Mouse (Mus musculus) skeletal muscle tissue, adult 2 months (tissue): ENCODE data around the gene Nfe2.
"Not testable (repeated sequence)": the region's sequence is repeated elsewhere in the genome, so short reads cannot be mapped to it uniquely, and the experiment has no call there.

Experiments
- DNase-seq: peaks from one replicate; pipeline ENCODE4 v3.0.0-alpha.2; 2012; ENCODE audit warnings: low read depth, low spot score

Gene Nfe2

DNA sequence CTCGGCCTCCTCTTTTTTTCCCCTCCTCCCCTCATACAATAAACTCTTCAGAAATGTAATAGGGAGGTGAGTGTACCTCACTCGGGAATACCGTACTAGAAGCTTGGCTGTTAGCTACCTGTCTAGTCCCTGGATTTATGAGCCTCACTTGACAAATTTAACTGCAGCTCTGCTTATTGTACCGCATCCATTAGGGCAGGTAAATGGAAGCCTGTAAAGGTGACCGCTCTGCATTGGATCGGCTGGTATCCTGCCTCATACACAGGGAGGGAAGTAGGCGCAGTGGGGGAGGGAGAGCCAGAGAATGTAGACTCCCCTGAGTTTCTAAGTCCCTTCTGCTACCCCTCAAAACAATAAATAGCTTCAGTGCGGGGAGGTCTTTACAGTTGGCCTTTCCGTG lies 32.6 kb upstream of the Nfe2 start:
- no peak for DNase-seq

DNA sequence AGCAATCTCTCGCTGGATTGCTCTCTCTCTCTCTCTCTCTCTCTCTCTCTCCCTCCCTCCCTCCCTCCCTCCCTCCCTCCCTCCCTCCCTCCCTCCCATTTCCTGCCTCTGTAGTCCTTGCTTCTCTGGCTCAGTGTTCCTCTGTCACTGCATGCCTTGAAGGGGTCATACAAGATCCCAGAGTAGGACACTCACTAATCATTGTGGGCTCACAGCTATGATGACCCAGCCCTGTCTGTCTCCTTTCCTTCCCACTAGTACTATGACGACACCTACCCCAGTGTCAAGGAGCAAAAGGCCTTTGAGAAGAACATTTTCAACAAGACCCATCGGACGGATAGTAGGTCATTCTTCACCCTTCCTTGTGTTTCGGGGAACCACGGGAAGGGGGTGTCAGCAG lies 32.2 kb upstream of the Nfe2 start:
- no peak for DNase-seq

DNA sequence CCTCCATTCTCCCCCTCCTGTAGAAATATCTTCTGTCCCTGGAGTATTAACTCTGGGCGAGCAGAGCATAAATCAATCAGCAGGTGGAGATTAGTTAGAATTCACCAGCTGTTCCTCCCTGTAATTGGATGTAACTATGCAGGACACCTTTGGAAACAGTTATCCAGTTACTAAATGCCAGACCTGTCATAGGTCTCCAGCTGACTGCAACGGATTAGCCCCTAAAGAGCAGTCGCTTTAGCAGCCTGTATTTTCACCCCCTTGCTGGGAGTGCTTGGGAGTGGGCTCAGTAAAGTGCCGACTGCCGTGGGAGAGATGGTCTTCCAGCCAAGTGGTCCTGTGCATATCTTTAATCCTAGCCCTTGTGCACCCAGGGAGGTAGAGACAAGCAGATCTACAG lies 31.4 kb upstream of the Nfe2 start:
- DNase-seq, result no peak

DNA sequence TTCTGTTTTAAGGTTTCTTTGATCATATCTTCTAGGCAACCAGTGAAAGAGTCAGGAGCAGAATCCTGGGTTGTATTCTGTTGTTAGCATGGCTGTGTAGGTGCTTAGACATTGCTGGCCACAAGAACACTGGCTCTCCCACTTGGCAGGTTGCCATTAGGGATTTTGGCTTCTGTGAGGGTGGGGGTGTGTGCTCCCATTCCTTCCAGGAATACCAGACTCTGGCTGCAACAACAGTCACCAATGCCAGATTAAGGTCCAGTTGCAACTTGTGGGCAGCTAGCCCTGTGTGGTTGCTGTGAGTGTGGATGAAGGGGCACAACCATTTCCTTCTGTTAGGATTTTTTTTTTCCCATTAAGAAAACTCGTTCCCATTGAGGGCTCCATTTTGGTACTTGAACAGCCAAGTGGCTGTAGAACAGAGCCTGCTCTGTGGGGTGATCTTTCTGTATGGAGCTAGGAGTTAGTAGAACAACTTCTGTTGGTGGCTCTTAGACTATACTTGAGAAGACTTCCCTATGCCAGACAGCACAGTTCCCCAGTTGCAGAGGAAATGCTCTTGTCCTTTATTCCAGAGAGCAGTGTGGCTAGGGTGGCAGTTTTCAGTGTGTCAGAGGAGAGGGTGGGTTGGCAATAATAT lies 27.7 kb upstream of the Nfe2 start:
- peak; percentile 74 for DNase-seq

DNA sequence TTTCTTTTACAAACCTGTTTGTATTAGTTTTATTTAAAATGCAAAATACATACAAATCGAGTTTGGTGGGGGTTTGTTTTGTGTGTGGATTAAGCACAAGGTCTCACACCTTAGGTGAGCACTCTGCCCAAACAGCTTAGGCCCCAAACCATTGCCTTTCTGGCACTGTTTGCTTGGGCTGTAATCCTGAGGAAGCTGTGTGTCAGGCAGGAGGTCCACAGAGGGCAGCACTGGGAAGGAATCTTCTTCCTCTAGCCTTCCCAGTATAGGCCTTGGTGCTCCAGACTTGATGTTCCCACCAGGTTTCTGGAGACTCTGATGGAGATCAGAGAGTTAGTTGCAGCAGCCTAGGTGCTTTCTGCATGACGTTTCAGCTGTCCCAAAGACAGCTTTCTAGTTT lies 26.4 kb upstream of the Nfe2 start:
- DNase-seq, result no peak

DNA sequence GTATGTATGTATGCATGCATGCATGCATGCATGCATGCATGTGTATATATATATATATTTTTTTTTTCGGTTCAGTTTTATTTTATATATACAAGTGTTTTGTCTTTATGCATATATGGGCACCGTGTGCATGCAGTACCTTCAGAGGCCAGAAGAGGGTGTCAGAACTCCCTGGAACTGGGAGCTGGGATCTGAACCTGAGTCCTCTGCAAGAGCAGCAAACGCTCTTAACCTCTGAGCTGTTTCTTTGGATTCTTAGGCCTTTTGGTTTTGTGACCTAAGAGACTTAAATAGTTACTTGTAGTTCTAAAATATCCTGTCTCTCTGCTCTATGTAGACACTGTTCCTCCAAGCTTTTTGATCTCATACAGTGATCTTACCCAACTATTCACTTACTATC lies 25.9 kb upstream of the Nfe2 start:
- DNase-seq, result no peak

DNA sequence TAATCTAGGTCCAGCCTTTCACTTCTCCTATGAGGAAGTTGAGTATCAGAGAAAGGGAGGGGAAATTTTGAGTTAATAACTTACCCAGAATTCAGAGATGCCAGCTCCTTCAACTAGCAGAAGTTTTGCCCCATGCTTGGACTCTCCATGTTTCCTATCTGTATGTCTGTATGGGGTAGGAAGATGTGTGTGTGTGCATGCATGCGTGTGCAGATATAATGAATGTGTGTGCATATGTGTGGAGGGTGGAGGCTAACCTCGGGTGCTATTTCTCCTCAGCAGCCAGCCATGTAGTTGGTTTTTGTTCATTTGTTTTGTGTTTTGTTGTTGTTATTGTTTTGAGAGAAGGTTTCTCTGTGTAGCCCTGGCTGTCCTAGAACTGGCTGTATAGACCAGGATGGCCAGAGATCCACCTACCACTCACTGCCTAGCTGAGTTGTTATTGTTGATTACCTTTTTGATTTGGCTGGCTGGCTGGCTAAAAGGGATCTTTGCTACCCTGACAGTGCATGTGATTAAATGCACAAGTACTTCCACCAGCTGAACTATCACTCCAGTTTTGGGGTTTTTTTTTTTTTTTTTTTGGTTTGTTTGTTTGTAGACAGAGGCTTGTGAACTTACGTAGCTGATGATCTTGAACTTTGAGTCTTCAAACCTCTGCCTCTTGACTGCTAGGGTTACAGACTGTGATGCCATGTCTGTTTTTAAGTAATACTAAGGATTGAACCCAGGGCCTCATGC lies 23.4 kb upstream of the Nfe2 start:
- DNase-seq, result no peak

DNA sequence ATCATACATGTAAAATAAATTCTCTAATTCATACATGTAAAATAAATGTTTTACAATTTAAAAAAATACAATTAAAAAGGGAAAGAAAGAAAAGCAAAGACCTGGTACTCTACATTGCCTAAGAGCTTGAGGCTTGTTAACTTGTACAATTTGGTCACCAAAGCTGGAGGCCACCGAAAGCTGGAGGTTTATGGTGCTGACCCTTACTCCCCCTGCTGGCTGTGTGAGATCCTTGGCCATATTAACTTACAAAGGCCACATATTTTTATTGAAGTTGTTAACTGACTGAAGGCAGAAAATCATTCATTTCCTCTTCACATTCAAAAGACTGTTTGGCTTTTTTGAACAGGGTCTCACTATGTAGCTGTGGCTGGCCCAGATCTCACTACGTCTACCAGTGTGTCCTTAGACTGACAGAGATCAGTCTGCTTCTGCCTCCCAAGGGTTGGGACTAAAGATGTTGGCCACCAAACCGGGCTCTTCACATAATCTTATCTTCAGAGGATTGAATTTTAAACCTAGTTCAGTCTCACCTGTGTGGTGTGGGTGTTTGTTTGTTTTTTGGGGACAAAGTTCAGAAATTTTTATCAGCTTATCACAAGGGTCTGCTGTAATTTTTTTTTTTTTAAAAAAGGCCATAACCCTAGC lies 22.7 kb upstream of the Nfe2 start:
- no peak for DNase-seq

DNA sequence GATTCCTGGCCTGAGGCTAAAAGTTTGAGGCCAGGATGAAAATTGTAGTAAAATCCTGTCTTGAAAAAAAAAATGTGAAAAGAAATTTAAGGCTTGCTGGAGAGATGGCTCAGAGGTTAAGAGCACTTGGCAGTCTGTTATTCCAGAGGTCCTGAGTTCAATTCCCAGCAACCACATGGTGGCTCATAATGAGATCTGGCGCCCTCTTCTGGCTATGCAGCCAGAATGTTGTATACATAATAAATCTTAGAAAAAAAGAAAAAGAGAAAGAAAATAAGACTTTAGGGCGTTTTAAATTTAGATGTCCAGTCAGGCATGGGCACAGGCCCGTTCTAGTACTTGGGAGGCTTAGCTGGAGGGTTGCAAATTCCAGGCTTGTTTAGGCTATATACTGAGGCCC lies 21.5 kb upstream of the Nfe2 start:
- no peak for DNase-seq

DNA sequence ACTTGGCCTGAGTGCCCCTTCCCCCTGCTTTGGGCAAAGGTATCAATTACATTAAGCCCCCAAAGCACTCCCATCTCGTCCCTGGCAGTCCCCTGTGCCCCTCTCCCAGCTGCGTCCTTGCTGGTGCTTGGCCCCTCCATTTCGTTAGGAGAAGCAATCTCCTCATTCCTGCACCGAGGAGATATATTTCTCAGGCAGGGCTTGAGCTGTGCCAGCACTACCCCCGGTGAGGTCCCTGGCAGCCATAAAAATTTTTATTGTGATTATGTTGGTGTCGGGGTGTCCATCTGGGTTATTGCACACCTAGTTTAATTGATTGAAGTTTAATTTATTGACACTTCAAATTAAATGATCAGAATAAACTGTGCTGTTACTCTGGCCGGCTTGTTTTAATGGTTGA lies 19.7 kb upstream of the Nfe2 start:
- DNase-seq, result no peak

DNA sequence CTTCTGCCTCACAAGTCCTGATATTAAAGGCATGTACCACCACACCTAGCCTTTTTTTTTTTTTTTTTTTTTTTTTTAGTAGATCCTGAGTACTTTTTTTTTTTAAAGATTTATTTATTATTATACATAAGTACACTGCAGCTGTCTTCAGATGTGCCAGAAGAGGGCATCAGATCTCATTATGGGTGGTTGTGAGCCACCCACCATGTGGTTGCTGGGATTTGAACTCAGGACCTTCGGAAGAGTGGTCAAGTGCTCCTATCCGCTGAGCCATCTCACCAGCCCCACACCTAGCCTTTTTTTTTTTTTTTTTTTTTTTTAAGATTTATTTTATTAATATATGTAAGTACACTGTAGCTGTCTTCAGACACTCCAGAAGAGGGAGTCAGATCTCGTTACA lies 17.7 kb upstream of the Nfe2 start:
- DNase-seq, result not testable (repeated sequence)

DNA sequence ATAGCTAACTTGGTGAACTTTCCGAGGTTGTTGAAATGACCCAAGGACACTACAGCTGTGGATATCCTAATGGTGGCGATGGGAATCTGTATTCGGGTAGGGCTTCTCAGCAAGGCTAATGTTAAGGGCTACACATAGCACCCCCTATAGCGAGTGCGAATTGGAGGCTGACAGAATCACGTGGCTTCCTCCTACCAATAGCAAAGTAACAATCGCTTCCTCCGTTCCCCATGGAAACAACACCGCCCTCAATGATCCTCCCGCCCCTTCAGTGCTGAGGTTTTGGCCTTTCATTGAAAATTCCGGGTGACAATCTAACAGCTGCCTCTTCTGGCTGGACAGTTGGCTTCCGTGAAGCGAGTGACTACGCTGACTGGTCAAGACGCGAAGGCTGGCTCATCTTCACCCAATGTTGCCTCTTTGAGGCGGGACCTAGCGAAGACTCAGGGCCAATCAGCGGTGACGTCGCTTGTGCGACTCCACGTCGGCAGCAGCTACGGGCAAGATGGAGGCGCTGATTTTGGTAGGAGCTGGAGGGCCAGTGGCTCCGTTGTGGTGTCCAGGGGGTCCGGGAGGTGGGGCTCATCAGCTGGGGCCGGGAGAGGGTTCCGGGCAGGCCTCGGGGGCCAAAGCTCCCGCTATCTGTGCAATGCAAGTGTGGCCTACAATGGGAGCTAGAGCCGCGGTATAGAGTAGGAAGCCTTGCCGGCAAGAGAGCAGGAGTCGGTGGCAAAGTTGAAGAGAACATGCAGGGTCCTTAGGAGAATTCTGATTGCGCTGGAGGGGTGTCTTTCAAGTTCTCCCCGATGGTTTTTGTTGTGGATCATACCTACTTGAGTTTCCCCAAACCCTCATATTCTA lies 14.4 kb upstream of the Nfe2 start, which contains the start of gene Copz1:
Copz1 (plus strand) TSS at position 296 of the 861 bp plus-strand sequence.
- DNase-seq, result peak; percentile 98

DNA sequence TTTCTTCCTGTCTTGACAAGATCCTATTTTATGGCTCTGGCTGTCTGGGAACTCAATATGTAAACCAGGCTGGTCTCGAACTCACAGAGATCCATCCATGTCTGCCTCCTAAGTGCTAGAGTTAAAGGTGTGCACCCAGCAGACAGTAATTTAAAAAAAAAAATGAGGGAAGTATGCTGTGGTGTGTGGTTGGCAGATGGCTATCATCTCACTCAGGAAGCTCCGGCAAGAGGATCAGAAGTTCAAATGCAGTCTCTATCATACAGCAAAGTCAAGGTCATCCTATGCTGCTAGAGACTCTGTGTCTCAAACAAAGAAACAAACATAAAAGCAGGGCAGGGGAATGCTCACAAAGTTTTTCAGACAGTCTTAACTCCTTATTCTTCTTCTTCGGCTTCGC lies 10.7 kb upstream of the Nfe2 start:
- DNase-seq, result no peak

DNA sequence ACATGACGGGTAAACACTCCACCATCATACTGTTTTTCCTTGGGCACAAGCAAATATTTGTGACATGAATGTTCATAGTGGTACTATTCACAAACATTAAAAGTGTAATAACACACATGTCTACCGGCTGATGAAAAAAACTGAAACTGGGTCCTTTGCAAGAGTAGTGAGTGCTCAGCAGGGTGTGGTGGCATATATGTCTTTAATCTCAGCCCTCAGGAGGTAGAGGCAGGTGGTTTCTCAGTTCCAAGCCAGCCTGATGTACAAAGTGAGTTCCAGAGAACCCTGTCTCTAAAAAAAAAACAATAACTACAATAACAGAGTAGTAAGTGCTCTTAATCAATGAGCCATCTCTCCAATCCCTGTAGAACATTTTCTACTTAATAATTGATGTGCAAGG lies 6.6 kb upstream of the Nfe2 start:
- DNase-seq, result no peak

DNA sequence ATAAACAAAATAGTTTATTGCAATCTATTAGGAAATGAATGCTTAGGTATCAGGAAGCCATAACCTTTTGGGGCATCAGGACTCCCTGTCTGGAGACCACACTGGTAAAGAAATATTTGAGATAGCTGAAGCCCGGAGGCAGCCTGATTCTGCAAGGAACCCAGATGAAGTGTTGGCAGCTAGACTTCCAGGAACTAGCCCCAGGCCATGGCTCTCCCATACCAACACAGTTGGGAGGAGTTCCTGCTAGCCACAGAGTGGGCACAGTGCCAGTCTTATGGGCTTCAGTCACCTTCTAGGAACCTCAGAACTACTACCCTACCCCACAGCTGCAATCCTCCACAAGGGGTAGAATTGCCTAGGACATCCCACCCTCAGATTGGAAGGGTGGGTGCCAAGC lies 1.8 kb upstream of the Nfe2 start:
- DNase-seq, result no peak

DNA sequence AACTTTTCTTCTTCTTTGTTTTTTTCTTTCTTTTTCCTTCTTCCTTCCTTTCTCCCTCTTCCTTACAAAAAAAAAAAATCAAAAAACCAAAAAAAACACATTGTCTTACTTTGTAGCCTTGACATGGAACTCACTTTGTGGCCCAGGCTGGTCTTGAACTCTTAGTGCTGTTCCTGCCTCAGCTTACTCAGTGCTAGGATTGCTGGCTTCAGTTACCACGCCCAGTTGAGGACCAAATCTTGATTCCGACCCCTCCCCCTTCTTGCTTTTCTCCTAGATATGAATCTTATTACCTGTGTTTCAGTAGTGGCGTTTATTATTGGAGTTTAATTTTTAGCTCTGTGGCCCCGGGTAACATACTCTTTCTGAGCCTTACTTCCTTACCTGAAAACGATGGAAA lies 959 bp upstream of the Nfe2 start:
- DNase-seq, result no peak

DNA sequence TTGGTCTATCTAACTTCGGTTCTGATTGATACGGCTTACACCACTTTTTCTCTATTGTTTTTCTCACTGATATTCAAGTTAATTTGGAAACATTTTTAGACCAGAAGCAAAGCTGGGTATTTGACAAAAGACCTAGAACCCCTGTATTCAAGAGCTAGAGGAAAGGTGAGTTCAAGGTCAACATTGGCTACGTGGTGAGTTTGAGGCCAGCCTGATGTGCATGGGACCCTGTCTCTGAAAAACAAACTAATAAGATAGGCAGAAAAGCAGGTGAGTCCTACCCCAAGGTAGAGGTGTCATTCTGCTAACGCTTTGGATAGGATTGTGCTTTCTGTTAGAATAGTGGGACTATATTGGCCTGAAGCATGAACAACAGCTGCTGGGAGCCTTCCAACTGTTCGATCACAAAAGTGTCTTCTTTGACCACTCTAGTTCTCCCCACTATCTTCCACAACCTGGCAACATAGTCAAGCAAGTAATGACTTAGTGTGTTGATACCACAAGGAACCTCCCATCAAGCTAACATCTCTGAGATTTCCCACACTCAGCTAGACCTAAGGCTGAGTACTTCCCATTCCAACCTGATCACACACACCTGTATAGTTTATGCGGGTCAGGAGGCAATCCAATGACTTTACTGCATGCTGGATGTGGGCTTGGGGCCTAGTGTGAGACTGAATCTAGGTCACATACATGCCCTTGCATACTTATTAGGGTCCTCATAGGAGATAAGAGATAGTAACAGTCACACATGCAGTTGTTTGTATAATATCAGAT lies 1.8 kb downstream of the Nfe2 start:
- DNase-seq, result no peak

DNA sequence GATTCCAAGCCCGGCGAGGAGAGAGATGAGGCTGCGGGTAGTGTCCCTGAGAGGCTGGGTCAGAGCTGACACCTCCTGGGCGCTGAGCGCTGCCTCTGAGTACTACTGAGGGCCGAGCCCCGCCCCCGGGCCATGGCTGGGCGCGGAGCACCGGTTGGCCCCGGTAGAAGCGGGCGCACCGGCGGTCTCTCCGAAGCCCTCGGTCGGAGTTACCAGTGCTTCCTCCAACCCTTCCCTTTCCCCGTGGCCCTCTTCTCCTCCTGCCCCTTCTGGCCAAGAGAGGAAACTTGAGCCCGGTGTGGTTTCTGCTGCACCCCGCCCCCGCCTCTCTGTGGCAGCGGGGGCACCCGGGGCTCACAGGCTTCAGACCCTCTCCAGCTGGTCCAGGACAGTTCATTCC lies 3.0 kb downstream of the Nfe2 start:
- no peak for DNase-seq

DNA sequence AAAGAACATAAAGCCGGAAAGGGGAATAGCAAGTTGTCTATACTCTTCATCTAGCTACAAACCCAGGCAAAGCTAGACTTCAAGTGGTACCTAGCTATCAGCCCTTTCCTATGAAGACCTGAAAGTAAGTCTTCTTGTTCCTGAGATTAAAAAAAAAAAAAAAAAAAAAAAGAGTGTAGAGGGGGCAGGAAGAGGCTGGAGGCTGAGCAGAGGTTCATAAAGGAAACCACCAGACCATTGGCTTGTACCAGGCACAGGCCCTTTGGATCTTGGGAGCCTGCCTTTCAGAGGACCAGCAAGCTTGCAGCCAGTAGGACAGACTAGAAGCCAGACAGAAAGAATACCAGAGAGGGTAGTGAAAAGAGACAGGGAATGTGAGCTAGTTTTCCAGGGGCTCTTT lies 4.9 kb downstream of the Nfe2 start:
- DNase-seq, result no peak

DNA sequence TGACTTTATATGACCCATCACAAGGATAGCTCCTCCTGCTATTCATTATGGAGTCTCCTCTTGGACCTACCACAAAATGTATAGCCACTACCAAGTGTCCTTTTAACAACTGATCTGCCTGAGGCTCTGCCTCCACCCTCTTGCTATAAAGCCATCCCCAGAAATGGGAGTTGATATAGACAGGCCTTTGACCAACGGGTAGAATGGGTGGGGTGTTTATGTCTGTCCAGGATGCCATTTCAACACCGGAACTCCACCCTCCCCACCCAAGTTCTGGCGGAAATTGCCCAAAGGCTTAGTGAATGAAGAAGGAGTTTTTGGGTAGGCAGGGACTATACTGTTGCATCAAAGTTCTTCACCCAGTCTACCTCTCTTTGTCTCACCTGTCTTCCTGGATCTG lies 5.5 kb downstream of the Nfe2 start:
- no peak for DNase-seq

DNA sequence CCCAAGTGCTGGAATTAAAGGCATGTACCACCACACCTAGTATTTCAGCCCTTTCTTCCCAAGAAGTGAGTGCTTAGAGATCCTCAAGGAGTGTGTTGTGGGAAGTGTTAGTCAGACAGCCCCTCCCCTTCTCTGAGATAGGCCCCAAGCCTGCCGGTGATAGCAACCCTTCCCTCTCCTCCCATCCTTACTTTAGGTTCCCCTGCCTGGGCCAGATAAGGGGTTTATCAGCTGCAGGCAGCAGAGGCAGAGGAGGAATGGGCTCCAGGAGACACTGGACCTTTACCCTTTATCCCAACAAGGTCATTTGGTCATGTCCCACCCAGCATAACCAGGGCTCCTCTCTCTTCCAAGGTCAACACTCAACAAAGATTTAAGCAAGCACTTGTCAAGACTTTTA lies 6.6 kb downstream of the Nfe2 start:
- no peak for DNase-seq
